Mouse (Mus musculus): ENCODE data around the gene Aspdh.

DNA sequence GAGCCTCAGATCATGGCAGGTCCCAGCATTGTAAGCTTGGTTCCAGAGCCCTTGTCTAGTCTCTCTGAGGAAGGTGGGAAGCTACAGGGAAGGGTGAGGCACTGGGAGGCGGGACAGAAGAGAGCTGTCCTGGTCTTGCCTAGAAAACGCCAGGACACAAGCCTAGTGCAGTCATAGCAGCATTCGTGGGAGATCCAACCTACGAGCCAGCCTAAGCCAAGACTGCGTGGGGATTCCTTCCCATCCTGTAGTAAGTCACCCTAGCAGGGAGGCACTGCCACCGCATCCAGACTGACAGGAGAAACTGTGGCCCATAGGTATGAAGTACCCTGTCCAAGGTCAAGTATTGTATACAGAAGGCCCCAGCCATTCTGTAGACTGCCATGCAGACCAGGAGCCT lies 32.6 kb upstream of the Aspdh start:
- TF ChIP-seq CTCF (IDR thresholded peaks at IDR 0.05; ENCODE audit: insufficient read depth, low read depth, low read length) (no peak), POLR2A (IDR thresholded peaks at IDR 0.05; ENCODE audit: insufficient read depth, low read depth, low read length) (no peak)

Data from olfactory bulb, adult 2 months (tissue).